Comparison of ENCODE assay signal across 22 mouse cellular contexts in genomic region chr6:120796111-120796510, GRCm38 (mm10). TPM values are rescaled to one million over a fixed set of nuclear protein-coding genes. Genes with fewer than 3 reads are reported as not detected.
A peak's percentile ranks its signal among the peaks of the same experiment; 100 is the strongest.
DNase-seq lines count a peak whose midpoint lies in the region; ATAC-seq and TF ChIP-seq lines count a peak whose summit lies in the region.
"Had no signal": no experiment of that assay in that cellular context is flagged by ENCODE, and none has a peak within 500 bp of the region (broad histone marks: within the 10 kb centered on the region; RNA-seq: fewer than 3 reads in every experiment).

No protein-coding gene starts in this region.

- H3K9me3 ChIP-seq in liver, postnatal 0 days (ENCODE audit: low read length), result no peaks in the 10 kb centered on the region
- H3K9me3 ChIP-seq: embryonic facial prominence, embryonic 13.5 days; heart, embryonic 13.5 days; midbrain, embryonic 15.5 days had no signal

- intact Hi-C loops in gastrocnemius, adult 2 months (cut with DNase I), result no loop called here

- 22% methylated on average over 2 of the region's 2 CpGs for WGBS in cerebellum, adult 2 months
- 73% methylated on average over 2 of the region's 2 CpGs for WGBS in liver, postnatal 0 days (ENCODE audit: insufficient replicate concordance)

- no peak overlapping the region for H3K9ac ChIP-seq in liver, postnatal 0 days (replicated peaks)
- H3K9ac ChIP-seq: embryonic facial prominence, embryonic 13.5 days; heart, embryonic 13.5 days; lung, embryonic 14.5 days; midbrain, embryonic 15.5 days had no signal

- H3K4me1 ChIP-seq in cerebellum, adult 2 months (ENCODE audit: control insufficient read depth, insufficient read depth, low read length), result peaks cover 29% of the 10 kb centered on the region
- H3K4me1 ChIP-seq in bone marrow macrophage, adult 2 months (ENCODE audit: control insufficient read depth, insufficient read depth, low read length), result peaks cover 65% of the 10 kb centered on the region
- H3K4me1 ChIP-seq in liver, postnatal 0 days (ENCODE audit: insufficient read depth), result no peaks in the 10 kb centered on the region
- H3K4me1 ChIP-seq: embryonic facial prominence, embryonic 13.5 days; midbrain, embryonic 15.5 days had no signal

- no peak for TF ChIP-seq POLR2A in cerebellum, adult 2 months (IDR thresholded peaks at IDR 0.05; ENCODE audit: borderline replicate concordance, insufficient read depth, low read length)
- no peak for TF ChIP-seq POLR2A in bone marrow macrophage, adult 2 months (IDR thresholded peaks at IDR 0.05; ENCODE audit: borderline replicate concordance, low read depth, low read length)

- no peak for TF ChIP-seq EP300 in liver, postnatal 0 days (IDR thresholded peaks at IDR 0.05; ENCODE audit: low read depth)

- no peak for ATAC-seq in cerebellum, adult (ENCODE audit: insufficient number of reproducible peaks, low FRiP score, low TSS enrichment)
- no peak for ATAC-seq in liver, postnatal 0 days
- ATAC-seq: hindbrain, embryonic 16.5 days; intestine, postnatal 0 days; midbrain, embryonic 15.5 days had no signal

- peaks cover 98% of the 10 kb centered on the region for H3K36me3 ChIP-seq in liver, postnatal 0 days (replicated peaks; ENCODE audit: insufficient read depth, low read length)

- H3K4me2 ChIP-seq in liver, postnatal 0 days (ENCODE audit: low read depth, low read length), result no peak overlapping the region
- H3K4me2 ChIP-seq: embryonic facial prominence, embryonic 13.5 days; heart, embryonic 13.5 days; lung, embryonic 14.5 days; midbrain, embryonic 15.5 days had no signal

- H3K4me3 ChIP-seq in cerebellum, adult 2 months (replicated peaks; ENCODE audit: insufficient read depth, low read depth, low read length), result no peak overlapping the region
- no peak overlapping the region for H3K4me3 ChIP-seq in bone marrow macrophage, adult 2 months (ENCODE audit: insufficient read depth, low read length)
- H3K4me3 ChIP-seq in gastrocnemius, adult 2 months, result no peak overlapping the region
- no peak overlapping the region for H3K4me3 ChIP-seq in liver, postnatal 0 days (ENCODE audit: low read depth, low read length)
- H3K4me3 ChIP-seq: embryonic facial prominence, embryonic 13.5 days; heart, embryonic 13.5 days; midbrain, embryonic 15.5 days had no signal

- peak overlapping the region; percentile 55 for H3K27ac ChIP-seq in cerebellum, adult 2 months (ENCODE audit: insufficient read depth, low read length)
- peak overlapping the region; percentile 55 for H3K27ac ChIP-seq in bone marrow macrophage, adult 2 months (ENCODE audit: insufficient read depth, low read depth, low read length)
- no peak overlapping the region; the same call in 1 of the 2 replicates for H3K27ac ChIP-seq in gastrocnemius, adult 2 months
- H3K27ac ChIP-seq in liver, postnatal 0 days (ENCODE audit: low read depth), result no peak overlapping the region
- H3K27ac ChIP-seq: embryonic facial prominence, embryonic 13.5 days; heart, embryonic 13.5 days; midbrain, embryonic 15.5 days had no signal

- peak; percentile 35 to 56 for DNase-seq in cerebellum, adult 2 months
- peak; percentile 40 for DNase-seq in layer of hippocampus, adult 9-11 months
- no peak for DNase-seq in layer of hippocampus, postnatal 36 days
- DNase-seq in left cerebral cortex, adult 9 months (ENCODE audit: low spot score in 2 of 2), result peak; percentile 68 to 71
- no peak for DNase-seq in gastrocnemius, adult 2 months
- no peak for DNase-seq in liver, postnatal 0 days
- DNase-seq: cerebellum, postnatal 10 days; heart, postnatal 4 days; kidney, postnatal 10 days; liver; lung, embryonic 14.5 days; lung, postnatal 4 days; spleen, adult 18-20 months; thymus, adult 2 months had no signal

- H3K27me3 ChIP-seq in cerebellum, adult 2 months (ENCODE audit: control insufficient read depth, insufficient read depth, low read length), result no peaks in the 10 kb centered on the region
- no peaks in the 10 kb centered on the region for H3K27me3 ChIP-seq in liver, postnatal 0 days (ENCODE audit: insufficient read depth, low read length)
- H3K27me3 ChIP-seq: embryonic facial prominence, embryonic 13.5 days; heart, embryonic 13.5 days; midbrain, embryonic 15.5 days had no signal

- TF ChIP-seq CTCF in cerebellum, adult 2 months (IDR thresholded peaks at IDR 0.05; ENCODE audit: borderline replicate concordance, insufficient read depth, low read depth, low read length), result no peak
- no peak for TF ChIP-seq CTCF in bone marrow macrophage, adult 2 months (IDR thresholded peaks at IDR 0.05; ENCODE audit: low read depth, low read length)
- no peak for TF ChIP-seq CTCF in gastrocnemius, adult 2 months (IDR thresholded peaks at IDR 0.05)
- TF ChIP-seq CTCF in liver, postnatal 0 days (IDR thresholded peaks at IDR 0.05; ENCODE audit: low read depth), result no peak

RNA-seq across cellular contexts. Expression of gene Slc25a18, which starts 22.7 kb away (rescaled TPM):
- polyA plus RNA-seq in cerebellum, adult 2 months (2012; rRNA removed), result 102 and 113 TPM in 2 replicates
- total RNA-seq in layer of hippocampus, postnatal 36 days (2021), result 10 to 100 TPM; 56.7 to 57.9 TPM
- 0.28 TPM in 1 of 2 replicates, not detected in the other for polyA plus RNA-seq in bone marrow macrophage, adult 2 months (2012; ENCODE audit: insufficient read depth, insufficient read length, missing spikeins)
- total RNA-seq in gastrocnemius, adult 2 months (2021), result under 1 TPM; 0.13 to 0.20 TPM
- 0.05 TPM in 1 of 2 replicates, not detected in the other for polyA plus RNA-seq in liver, postnatal 0 days (2015; fragmentation: Nextera tagmentation; extraction: Ambion mirVana)
- polyA plus RNA-seq: heart, embryonic 13.5 days; intestine, postnatal 0 days; urinary bladder, adult 2 months had no signal

RNA-seq across cellular contexts. Expression of gene Atp6v1e1, which starts 26.5 kb away (rescaled TPM):
- 528 and 558 TPM in 2 replicates for polyA plus RNA-seq in cerebellum, adult 2 months (2012; rRNA removed)
- 100 to 1,000 TPM; 455 to 500 TPM for total RNA-seq in layer of hippocampus, postnatal 36 days (2021)
- 283 and 322 TPM in 2 replicates for polyA plus RNA-seq in bone marrow macrophage, adult 2 months (2012; ENCODE audit: insufficient read depth, insufficient read length, missing spikeins)
- 100 to 1,000 TPM; 127 to 137 TPM for total RNA-seq in gastrocnemius, adult 2 months (2021)
- 193 and 199 TPM in 2 replicates for polyA plus RNA-seq in liver, postnatal 0 days (2015; fragmentation: Nextera tagmentation; extraction: Ambion mirVana)

RNA-seq across cellular contexts. Expression of gene Bcl2l13, which starts 39.9 kb away (rescaled TPM):
- 24.0 and 25.0 TPM in 2 replicates for polyA plus RNA-seq in cerebellum, adult 2 months (2012; rRNA removed)
- total RNA-seq in layer of hippocampus, postnatal 36 days (2021), result 10 to 100 TPM; 36.7 to 38.2 TPM
- polyA plus RNA-seq in bone marrow macrophage, adult 2 months (2012; ENCODE audit: insufficient read depth, insufficient read length, missing spikeins), result 10.7 and 13.5 TPM in 2 replicates
- total RNA-seq in gastrocnemius, adult 2 months (2021), result 10 to 100 TPM; 65.3 to 74.2 TPM
- 18.4 and 20.4 TPM in 2 replicates for polyA plus RNA-seq in liver, postnatal 0 days (2015; fragmentation: Nextera tagmentation; extraction: Ambion mirVana)

Comparison
In these comparisons a context has a peak if more than half of its experiments do, and no peak if none do; other contexts are left out.
1. DNase-seq: peak in cerebellum, adult 2 months (2 of 2), layer of hippocampus, adult 9-11 months (single experiment) and left cerebral cortex, adult 9 months (2 of 2); none in layer of hippocampus, postnatal 36 days (0 of 2), gastrocnemius, adult 2 months (single experiment) and liver, postnatal 0 days (single experiment).
2. H3K27ac ChIP-seq: peak in cerebellum, adult 2 months (single experiment) and bone marrow macrophage, adult 2 months (single experiment); none in gastrocnemius, adult 2 months (single experiment) and liver, postnatal 0 days (single experiment).
3. RNA of gene Slc25a18, which starts 22.7 kb away (polyA plus RNA-seq): 102 to 113 TPM in cerebellum, adult 2 months; 0.28 TPM in bone marrow macrophage, adult 2 months and 0.05 TPM in liver, postnatal 0 days; every median in the first group is over 10 times any median in the second.